Mouse (Mus musculus) lung, postnatal 0 days (tissue): ENCODE results near the gene Dlg2.

Experiments used
- CTCF ChIP-seq: IDR thresholded peaks from 2 replicates; pipeline ENCODE4 v1.5.1; 2016; ENCODE audit warnings: antibody characterized with exemption, mild to moderate bottlenecking
- EP300 ChIP-seq: IDR thresholded peaks from 2 replicates; pipeline ENCODE4 v1.6.1; 2016; ENCODE audit warnings: antibody characterized with exemption, mild to moderate bottlenecking, control low read depth

DNA sequence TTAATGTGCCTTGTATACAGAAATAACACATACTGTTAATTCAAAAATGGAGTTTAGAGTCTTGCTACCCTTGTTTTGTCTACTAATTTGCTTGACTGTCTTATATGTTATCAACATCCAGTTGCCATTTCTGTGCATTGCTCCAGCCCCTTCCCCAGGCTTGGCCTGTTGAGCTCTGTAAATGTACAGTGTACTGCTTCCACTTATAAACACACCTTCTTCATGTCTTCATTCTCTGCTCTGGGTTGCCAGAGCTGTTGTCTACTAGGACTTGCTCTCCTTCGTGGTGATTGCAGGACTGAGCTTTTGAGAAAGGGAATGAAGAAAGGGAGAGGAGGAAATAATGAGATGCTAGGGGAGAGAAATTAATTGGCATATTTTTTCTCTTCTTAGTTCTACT is 227.5 kb downstream of the Dlg2 start:
- TF ChIP-seq CTCF = no peak
- no peak for TF ChIP-seq EP300
